Mouse (Mus musculus): ENCODE results near the gene Rnf26. TPM values are rescaled to one million over a fixed set of nuclear protein-coding genes. Genes with fewer than 3 reads are reported as not detected.
A peak's percentile ranks its signal among the peaks of the same experiment; 100 is the strongest.

Rnf26 gene
- polyA plus RNA-seq, 1 experiment from 2014 or later: 61.7 TPM

DNA sequence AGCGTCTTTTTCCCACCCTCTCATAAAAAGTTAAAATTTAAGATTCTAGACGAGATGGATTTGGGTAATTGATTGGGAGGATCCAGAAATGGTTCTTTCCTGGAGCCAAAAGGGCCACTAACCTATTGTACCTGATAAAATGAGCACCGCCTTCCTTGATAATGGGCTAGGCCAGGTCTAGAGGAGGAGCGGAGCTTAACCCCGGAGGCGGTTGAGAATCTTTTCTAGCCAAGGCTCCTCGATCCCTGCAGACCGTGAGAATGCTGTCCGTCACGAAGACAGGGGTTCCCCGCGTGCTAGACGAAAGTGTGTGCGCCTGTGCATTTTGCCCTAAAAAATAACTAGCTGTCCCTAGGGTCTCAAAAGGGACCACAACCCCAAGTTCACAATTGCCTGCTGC lies 29.1 kb downstream of the Rnf26 start:
- Histone ChIP-seq H3K36me3 (ENCODE audit: control insufficient read depth, insufficient read depth, low read length) (no peaks in the 10 kb centered on the region), H3K27me3 (ENCODE audit: control insufficient read depth, insufficient read depth, low read length) (0 out of 2 replicates have a peak, but pooled peaks cover 6% of the 10 kb centered on the region), H3K4me1 (ENCODE audit: control insufficient read depth, insufficient read depth, low read length) (peaks cover 28% of the 10 kb centered on the region), H3K4me3 (ENCODE audit: low read depth, low read length) (peak overlapping the region; percentile 52), H3K4me2 (replicated peaks; ENCODE audit: low read depth, low read length) (peak overlapping the region; percentile 99), H3K9me3 (ENCODE audit: control insufficient read depth, low read depth, low read length) (no peaks in the 10 kb centered on the region), H3K9ac (replicated peaks; ENCODE audit: low read depth, low read length) (peak overlapping the region; percentile 51; the same call in 1 of the 2 replicates), H3K27ac (ENCODE audit: low read length) (peak overlapping the region; percentile 21; the same call in 1 of the 2 replicates)
- ATAC-seq (ENCODE audit: insufficient number of reproducible peaks, insufficient read depth, low FRiP score, low read depth): no peak
- 2% methylated on average over 14 of the region's 14 CpGs for WGBS

DNA sequence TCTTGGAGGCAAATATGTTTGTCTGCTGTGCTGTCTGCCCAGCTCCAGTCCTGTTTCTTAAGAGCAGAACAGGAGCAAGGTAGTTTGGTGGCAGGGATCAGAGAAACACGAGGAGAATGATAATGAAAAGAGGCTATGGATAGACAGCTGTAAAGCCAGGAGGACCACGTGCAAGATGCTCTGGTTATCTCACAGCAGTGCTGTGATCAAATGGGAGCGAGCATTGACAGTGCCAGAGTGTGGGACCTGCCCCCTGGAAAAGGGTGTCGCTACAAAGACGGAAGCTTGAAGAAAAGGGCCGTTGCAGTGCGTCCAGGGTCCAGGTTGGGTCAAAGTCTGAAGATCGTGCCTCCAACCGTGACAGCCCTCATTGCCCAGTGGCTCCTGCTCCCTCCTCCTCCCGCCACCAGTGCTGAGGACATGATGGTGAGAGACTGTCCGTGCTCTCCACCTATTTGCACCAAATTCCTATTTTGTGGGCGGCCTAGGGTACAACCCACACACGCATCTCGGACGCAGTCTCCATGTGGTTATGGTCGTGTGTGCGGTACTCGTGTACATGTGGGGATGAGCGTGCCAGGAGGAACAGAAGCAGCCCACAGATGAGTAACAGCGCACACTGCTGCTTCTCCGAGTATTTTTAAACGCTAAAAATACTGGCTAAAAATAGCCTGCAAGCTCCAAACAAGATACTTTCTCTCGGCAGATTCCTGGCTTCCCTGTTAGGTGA lies 29.8 kb downstream of the Rnf26 start:
- no peak for ATAC-seq (ENCODE audit: insufficient number of reproducible peaks, insufficient read depth, low FRiP score, low read depth)
- no peaks in the 10 kb centered on the region for H3K36me3 ChIP-seq (ENCODE audit: control insufficient read depth, insufficient read depth, low read length)
- H3K27ac ChIP-seq (ENCODE audit: low read length): peak overlapping the region; percentile 55; the same call in 1 of the 2 replicates
- 0 out of 2 replicates have a peak, but pooled peaks cover 6% of the 10 kb centered on the region for H3K27me3 ChIP-seq (ENCODE audit: control insufficient read depth, insufficient read depth, low read length)
- no peaks in the 10 kb centered on the region for H3K9me3 ChIP-seq (ENCODE audit: control insufficient read depth, low read depth, low read length)
- 9% methylated on average over 23 of the region's 23 CpGs for WGBS
- no peak overlapping the region for H3K9ac ChIP-seq (replicated peaks; ENCODE audit: low read depth, low read length)
- H3K4me3 ChIP-seq (ENCODE audit: low read depth, low read length): peak overlapping the region; percentile 52
- H3K4me1 ChIP-seq (ENCODE audit: control insufficient read depth, insufficient read depth, low read length): peaks cover 34% of the 10 kb centered on the region
- peak overlapping the region; percentile 99 for H3K4me2 ChIP-seq (replicated peaks; ENCODE audit: low read depth, low read length)

DNA sequence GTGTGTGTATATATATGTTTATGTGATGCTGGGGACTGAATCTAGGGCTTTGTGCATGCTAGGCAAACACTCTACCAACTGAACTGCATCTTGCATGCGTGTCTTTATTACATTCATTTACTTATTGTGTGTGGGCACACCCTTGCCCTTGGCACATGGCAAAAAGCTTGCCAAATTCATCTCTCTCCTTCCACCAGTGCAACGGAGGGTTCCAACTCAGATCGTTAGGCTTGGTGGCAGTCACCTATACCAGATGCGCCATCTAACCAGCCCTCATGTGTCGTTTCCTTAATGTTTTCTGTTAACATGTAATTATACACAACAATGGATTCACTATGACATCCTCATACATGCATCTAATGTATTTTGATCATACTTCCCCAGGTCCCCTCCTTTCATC lies 31.1 kb downstream of the Rnf26 start:
- Histone ChIP-seq H3K4me1 (ENCODE audit: control insufficient read depth, insufficient read depth, low read length) (peaks cover 32% of the 10 kb centered on the region), H3K9ac (replicated peaks; ENCODE audit: low read depth, low read length) (no peak overlapping the region), H3K27ac (ENCODE audit: low read length) (no peak overlapping the region), H3K4me2 (replicated peaks; ENCODE audit: low read depth, low read length) (no peak overlapping the region), H3K9me3 (ENCODE audit: control insufficient read depth, low read depth, low read length) (no peaks in the 10 kb centered on the region), H3K4me3 (ENCODE audit: low read depth, low read length) (no peak overlapping the region), H3K36me3 (ENCODE audit: control insufficient read depth, insufficient read depth, low read length) (no peaks in the 10 kb centered on the region), H3K27me3 (ENCODE audit: control insufficient read depth, insufficient read depth, low read length) (0 out of 2 replicates have a peak, but pooled peaks cover 6% of the 10 kb centered on the region)
- no peak for ATAC-seq (ENCODE audit: insufficient number of reproducible peaks, insufficient read depth, low FRiP score, low read depth)
- WGBS: 92% methylated on average over 5 of the region's 5 CpGs

DNA sequence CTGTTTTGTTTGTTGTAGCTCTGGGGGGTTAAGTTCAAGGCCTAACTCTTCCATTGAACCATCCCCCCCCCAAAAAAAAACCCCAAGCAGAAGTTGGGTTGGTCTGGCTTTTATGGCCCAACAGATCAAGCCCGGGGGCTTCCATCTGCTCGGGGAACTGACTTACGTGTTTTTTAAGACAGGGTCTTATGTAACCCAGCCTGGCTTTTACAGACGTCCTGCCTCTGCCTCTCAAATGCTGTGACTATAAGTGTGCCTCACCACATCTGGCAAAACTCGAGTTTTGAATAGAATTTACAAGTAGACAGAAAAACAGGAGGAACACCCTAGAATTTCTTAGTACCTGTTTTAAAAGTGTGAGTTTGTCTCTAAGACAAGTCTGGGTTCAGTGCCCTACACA lies 31.7 kb downstream of the Rnf26 start:
- no peak for ATAC-seq (ENCODE audit: insufficient number of reproducible peaks, insufficient read depth, low FRiP score, low read depth)
- 0 out of 2 replicates have a peak, but pooled peaks cover 6% of the 10 kb centered on the region for H3K27me3 ChIP-seq (ENCODE audit: control insufficient read depth, insufficient read depth, low read length)
- H3K4me2 ChIP-seq (replicated peaks; ENCODE audit: low read depth, low read length): no peak overlapping the region
- H3K4me3 ChIP-seq (ENCODE audit: low read depth, low read length): no peak overlapping the region
- peaks cover 29% of the 10 kb centered on the region for H3K4me1 ChIP-seq (ENCODE audit: control insufficient read depth, insufficient read depth, low read length)
- H3K36me3 ChIP-seq (ENCODE audit: control insufficient read depth, insufficient read depth, low read length): no peaks in the 10 kb centered on the region
- H3K9ac ChIP-seq (replicated peaks; ENCODE audit: low read depth, low read length): no peak overlapping the region
- H3K27ac ChIP-seq (ENCODE audit: low read length): no peak overlapping the region
- no peaks in the 10 kb centered on the region for H3K9me3 ChIP-seq (ENCODE audit: control insufficient read depth, low read depth, low read length)
- WGBS: 75% methylated on average over 5 of the region's 5 CpGs

DNA sequence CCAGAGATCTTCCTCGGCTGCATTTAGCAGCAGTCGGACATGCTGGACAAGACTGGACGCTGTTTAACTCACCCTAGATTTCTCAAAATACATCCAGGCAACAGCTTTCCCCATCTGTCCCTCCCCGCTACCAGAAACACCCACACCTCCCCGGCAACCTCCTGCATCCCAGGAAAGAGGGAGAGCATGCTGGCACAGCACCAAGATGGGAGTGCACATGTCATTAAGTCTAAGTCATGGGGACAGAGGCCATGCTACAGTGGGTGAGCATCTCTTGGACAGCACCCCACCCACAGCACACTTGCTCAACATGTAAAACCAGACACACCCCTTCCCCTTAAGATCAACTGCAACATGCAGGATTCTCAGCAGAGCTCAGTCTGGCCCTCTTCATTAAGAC lies 32.4 kb downstream of the Rnf26 start:
- ATAC-seq (ENCODE audit: insufficient number of reproducible peaks, insufficient read depth, low FRiP score, low read depth): no peak
- H3K36me3 ChIP-seq (ENCODE audit: control insufficient read depth, insufficient read depth, low read length): no peaks in the 10 kb centered on the region
- 67% methylated on average over 5 of the region's 5 CpGs for WGBS
- no peaks in the 10 kb centered on the region for H3K9me3 ChIP-seq (ENCODE audit: control insufficient read depth, low read depth, low read length)
- H3K27ac ChIP-seq (ENCODE audit: low read length): no peak overlapping the region
- H3K27me3 ChIP-seq (ENCODE audit: control insufficient read depth, insufficient read depth, low read length): 0 out of 2 replicates have a peak, but pooled peaks cover 3% of the 10 kb centered on the region
- H3K4me3 ChIP-seq (ENCODE audit: low read depth, low read length): no peak overlapping the region
- peaks cover 29% of the 10 kb centered on the region for H3K4me1 ChIP-seq (ENCODE audit: control insufficient read depth, insufficient read depth, low read length)
- no peak overlapping the region for H3K4me2 ChIP-seq (replicated peaks; ENCODE audit: low read depth, low read length)
- no peak overlapping the region for H3K9ac ChIP-seq (replicated peaks; ENCODE audit: low read depth, low read length)

DNA sequence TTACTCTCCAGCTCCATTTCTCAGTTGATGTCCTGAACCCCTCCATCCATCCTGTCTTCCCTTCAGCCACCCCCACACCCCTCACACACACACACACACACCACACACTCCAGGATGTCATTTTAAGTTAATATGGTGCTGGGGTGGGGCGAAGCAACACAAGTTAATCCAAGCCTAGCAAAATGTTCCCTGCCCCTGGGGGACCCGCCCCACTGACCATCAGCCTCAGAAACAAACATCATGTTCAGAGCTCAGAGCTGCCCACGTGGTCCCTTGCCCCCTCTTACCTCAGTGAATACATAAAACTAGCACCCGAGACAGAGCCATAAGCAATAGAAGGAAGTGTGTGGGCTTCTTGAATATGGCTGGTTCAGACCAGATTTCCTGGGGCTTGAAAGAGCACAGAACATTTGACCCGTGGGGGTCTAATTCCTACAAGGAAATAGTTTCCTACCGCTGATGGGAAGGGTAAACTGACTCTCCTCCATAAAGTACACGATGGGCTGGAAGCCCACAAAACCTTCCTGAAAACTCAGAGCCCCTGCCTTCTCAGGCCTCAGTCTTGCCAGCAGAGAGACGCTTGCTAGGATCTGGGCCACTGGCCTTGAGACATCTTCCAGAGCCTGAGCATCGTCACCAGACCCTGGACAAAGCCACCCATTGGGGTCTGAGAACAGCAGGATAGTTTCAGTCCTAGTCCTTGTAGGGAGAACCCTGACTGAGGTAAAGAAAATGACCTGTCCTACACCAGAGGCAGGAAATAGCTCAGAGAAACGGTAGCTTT lies 33.1 kb downstream of the Rnf26 start:
- no peak overlapping the region for H3K4me2 ChIP-seq (replicated peaks; ENCODE audit: low read depth, low read length)
- no peaks in the 10 kb centered on the region for H3K27me3 ChIP-seq (ENCODE audit: control insufficient read depth, insufficient read depth, low read length)
- no peak overlapping the region for H3K4me3 ChIP-seq (ENCODE audit: low read depth, low read length)
- no peak for ATAC-seq (ENCODE audit: insufficient number of reproducible peaks, insufficient read depth, low FRiP score, low read depth)
- peaks cover 25% of the 10 kb centered on the region for H3K4me1 ChIP-seq (ENCODE audit: control insufficient read depth, insufficient read depth, low read length)
- H3K9me3 ChIP-seq (ENCODE audit: control insufficient read depth, low read depth, low read length): no peaks in the 10 kb centered on the region
- 65% methylated on average over 10 of the region's 10 CpGs for WGBS
- no peak overlapping the region for H3K27ac ChIP-seq (ENCODE audit: low read length)
- H3K9ac ChIP-seq (replicated peaks; ENCODE audit: low read depth, low read length): no peak overlapping the region
- no peaks in the 10 kb centered on the region for H3K36me3 ChIP-seq (ENCODE audit: control insufficient read depth, insufficient read depth, low read length)

DNA sequence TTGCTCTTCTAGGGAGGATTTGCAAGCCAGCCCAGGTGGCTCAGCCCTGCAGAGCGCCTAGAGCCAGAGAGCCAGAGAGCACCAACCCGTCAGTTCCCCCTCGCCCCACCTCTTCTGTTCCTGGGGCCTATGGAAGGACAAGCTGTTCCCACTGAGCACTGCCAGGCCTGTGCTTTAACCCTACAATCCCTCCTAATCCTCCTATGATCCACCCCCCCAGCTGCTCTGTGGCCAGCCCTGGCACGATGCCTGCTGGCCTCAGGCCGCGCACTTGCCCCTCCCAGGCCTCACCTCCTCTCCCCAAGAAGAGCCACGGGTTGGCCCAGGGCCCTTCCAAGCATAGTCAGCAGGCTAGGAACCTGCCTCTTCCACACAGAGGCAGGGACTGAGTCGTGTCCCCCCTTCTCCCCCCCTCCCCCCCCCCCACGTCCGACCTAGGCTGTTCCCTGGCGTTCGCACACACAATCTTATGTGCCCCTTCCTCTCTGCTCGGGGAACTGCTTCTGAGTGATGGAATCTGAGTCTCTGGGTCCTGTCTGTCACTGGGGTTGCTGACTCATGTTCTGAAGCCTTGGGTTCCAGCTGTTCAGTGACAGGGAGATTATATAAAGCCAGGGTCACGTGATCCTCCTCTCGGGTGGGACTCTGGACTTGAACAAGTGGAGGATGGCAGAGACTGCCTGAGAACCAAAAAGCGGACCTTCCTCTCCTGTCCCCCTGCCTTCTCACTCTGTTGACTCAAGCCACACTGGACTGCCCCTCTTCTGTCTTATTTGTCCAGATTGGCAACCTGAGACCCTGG lies 34.2 kb downstream of the Rnf26 start:
- no peak overlapping the region for H3K27ac ChIP-seq (ENCODE audit: low read length)
- no peak overlapping the region for H3K4me3 ChIP-seq (ENCODE audit: low read depth, low read length)
- WGBS: 34% methylated on average over 15 of the region's 16 CpGs
- peaks cover 22% of the 10 kb centered on the region for H3K4me1 ChIP-seq (ENCODE audit: control insufficient read depth, insufficient read depth, low read length)
- no peak overlapping the region for H3K4me2 ChIP-seq (replicated peaks; ENCODE audit: low read depth, low read length)
- no peaks in the 10 kb centered on the region for H3K36me3 ChIP-seq (ENCODE audit: control insufficient read depth, insufficient read depth, low read length)
- no peak overlapping the region for H3K9ac ChIP-seq (replicated peaks; ENCODE audit: low read depth, low read length)
- no peaks in the 10 kb centered on the region for H3K9me3 ChIP-seq (ENCODE audit: control insufficient read depth, low read depth, low read length)
- peak; percentile 51; the same call in 1 of the 2 replicates for ATAC-seq (ENCODE audit: insufficient number of reproducible peaks, insufficient read depth, low FRiP score, low read depth)
- no peaks in the 10 kb centered on the region for H3K27me3 ChIP-seq (ENCODE audit: control insufficient read depth, insufficient read depth, low read length)

DNA sequence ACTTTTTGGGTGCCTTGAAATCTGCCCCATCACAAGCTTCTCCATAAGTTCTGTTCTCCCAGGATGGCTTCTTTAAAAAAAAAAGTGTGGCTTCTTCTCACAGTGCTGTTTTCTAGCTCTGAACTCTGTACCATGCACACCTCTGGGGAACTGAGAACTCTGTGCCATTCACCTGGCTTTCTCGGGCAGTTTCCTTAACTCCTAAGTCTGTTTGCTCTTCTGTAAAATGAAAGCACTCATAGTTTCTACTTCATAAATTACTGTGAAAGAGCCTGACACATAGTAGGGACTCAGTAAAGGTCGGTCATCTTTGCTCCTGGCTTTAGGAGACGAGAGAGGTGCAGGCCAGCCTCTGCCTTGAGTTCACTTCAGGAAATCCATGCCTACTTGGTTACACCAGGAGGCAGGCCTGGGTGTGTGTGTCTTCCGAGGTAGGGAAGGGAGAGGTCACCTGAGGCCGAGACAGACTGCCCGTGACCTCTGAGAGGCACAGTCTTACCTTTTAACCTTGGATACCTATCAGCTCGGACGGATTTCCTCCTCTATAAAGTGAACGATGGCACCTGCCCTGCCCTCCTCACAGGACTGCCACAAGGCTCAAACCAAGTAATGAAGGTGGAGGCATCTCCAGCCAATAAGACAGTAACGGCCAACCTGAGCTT lies 35.0 kb downstream of the Rnf26 start:
- 79% methylated on average over 10 of the region's 10 CpGs for WGBS
- H3K36me3 ChIP-seq (ENCODE audit: control insufficient read depth, insufficient read depth, low read length): no peaks in the 10 kb centered on the region
- no peak overlapping the region for H3K4me2 ChIP-seq (replicated peaks; ENCODE audit: low read depth, low read length)
- no peaks in the 10 kb centered on the region for H3K9me3 ChIP-seq (ENCODE audit: control insufficient read depth, low read depth, low read length)
- no peak overlapping the region for H3K9ac ChIP-seq (replicated peaks; ENCODE audit: low read depth, low read length)
- H3K27ac ChIP-seq (ENCODE audit: low read length): no peak overlapping the region
- peaks cover 14% of the 10 kb centered on the region for H3K4me1 ChIP-seq (ENCODE audit: control insufficient read depth, insufficient read depth, low read length)
- no peak overlapping the region for H3K4me3 ChIP-seq (ENCODE audit: low read depth, low read length)
- no peak for ATAC-seq (ENCODE audit: insufficient number of reproducible peaks, insufficient read depth, low FRiP score, low read depth)
- H3K27me3 ChIP-seq (ENCODE audit: control insufficient read depth, insufficient read depth, low read length): no peaks in the 10 kb centered on the region
